Mouse (Mus musculus) gastrocnemius, postnatal 14 days (tissue): Measurements from ENCODE around the gene Gfpt2. TPM values are rescaled to one million over a fixed set of nuclear protein-coding genes. Genes with fewer than 3 reads are reported as not detected.
A peak's percentile ranks its signal among the peaks of the same experiment; 100 is the strongest.

Source experiments
- DNase-seq: peaks from one replicate; pipeline ENCODE4 v3.0.0; 2021; ENCODE audit warnings: mixed read lengths
- intact Hi-C: fragments of 180-260 bp; cut with DNase I; formaldehyde crosslinking; loops from one replicate; pipeline ENCODE4 v1.15.1; 2025; ENCODE audit warnings: low total_unique reads
- microRNA-seq, 2 experiments: library from miRNA; unstranded; fragments of <30 nt; microRNA quantifications; one replicate each; pipeline ENCODE4 v1.2.0; 2021
- total RNA-seq, 2 experiments: library from RNA; stranded (reverse); gene quantifications; 2 replicates each; pipeline ENCODE4 v1.2.3; 2021

Gfpt2 gene
- total RNA-seq, 2 experiments from 2014 or later, result 6.0 to 8.2 TPM

- DNase-seq, result peak; percentile 31
- intact Hi-C loops, result loop anchor here (5.0 kb wide), 2 partner anchors 137 to 217 kb away; no protein-coding TSS in a partner anchor
These were observed 75.8 kb downstream of the Gfpt2 start for GRCm38 (mm10) chr11:49869762-49870161.

GRCm38 (mm10) chr11:49871914-49872313, 77.9 kb downstream of the Gfpt2 start:
- intact Hi-C loops, result no loop called here
- DNase-seq, result no peak

- no peak for DNase-seq
- intact Hi-C loops, result no loop called here
These were observed 78.8 kb downstream of the Gfpt2 start for GRCm38 (mm10) chr11:49872779-49873178.

- intact Hi-C loops, result no loop called here
- no peak for DNase-seq
These were observed 83.2 kb downstream of the Gfpt2 start for GRCm38 (mm10) chr11:49876948-49877817.

GRCm38 (mm10) chr11:49879950-49880642, 86.1 kb downstream of the Gfpt2 start:
- peak; percentile 37 for DNase-seq
- intact Hi-C loops, result no loop called here

GRCm38 (mm10) chr11:49883394-49883793, 89.4 kb downstream of the Gfpt2 start:
- DNase-seq, result no peak
- intact Hi-C loops, result no loop called here

Small RNAs within 50 kb of the gene (microRNA-seq; reads per million reads assigned to microRNA genes)
- gene Gm23813, result 0 reads per million in 2 experiments

Other genes starting within 250 kb of the Gfpt2 start
- not detected for gene Olfr1380, start 237.3 kb upstream of the Gfpt2 start, total RNA-seq
- gene Flt4, start 184.9 kb upstream of the Gfpt2 start, total RNA-seq, result 1 to 10 TPM; 4.0 to 4.3 TPM
- gene Scgb3a1, start 130.6 kb upstream of the Gfpt2 start, total RNA-seq, result not detected
- 10 to 100 TPM; 19.6 to 21.1 TPM for gene Cnot6, start 81.5 kb upstream of the Gfpt2 start, total RNA-seq
- gene Mapk9, start 52.6 kb downstream of the Gfpt2 start, total RNA-seq, result 10 to 100 TPM; 40.6 to 43.9 TPM
- gene Rasgef1c, start 107.7 kb downstream of the Gfpt2 start, total RNA-seq, result 1 to 10 TPM; 1.1 to 1.7 TPM
- 10 to 100 TPM; 31.2 to 33.2 TPM for gene Rnf130, start 231.2 kb downstream of the Gfpt2 start, total RNA-seq